Mouse (Mus musculus) kidney, postnatal 36 days (tissue): ENCODE data around the gene Rtp4.

Source experiments
- DNase-seq, 2 experiments: peaks; one replicate each; pipeline ENCODE4 v3.0.0; 2021 to 2022; ENCODE audit warnings: mixed read lengths in 2 of 2

Gene Rtp4

DNA sequence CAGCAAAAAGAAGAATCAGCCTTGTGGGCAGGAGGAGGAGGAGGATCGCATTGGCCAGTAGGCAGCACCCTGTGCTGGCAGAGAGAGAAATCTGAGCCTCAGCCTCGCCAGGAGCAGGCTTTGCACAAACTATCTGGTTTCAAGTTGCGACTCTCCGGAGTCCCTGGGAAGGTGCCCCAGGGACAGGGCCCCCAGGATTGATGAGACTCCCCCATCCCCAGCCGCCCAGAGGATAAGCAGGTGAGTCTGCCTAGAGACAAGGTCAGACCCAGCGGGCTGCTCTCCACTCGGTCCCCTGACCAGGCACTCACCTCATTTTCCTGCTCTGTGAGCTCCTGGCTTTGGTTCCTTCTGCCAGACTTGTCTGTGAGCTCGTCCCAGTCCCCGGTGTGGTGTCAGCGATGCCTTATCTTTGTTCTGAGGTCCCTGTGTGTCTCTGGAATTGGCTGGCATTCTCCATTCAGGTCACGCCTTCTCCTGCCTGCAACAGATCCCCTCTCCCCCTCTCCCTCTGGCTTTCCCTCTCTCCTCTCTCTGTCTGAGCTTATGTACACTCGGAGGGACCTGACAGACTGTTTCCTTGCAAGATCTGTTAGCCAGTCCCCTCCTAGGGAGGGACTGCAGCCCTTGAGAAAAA, at the start of gene Rtp4, which contains the start of gene Masp1:
Gene Rtp4 (plus strand): TSS at position 57 of the 637 bp plus-strand sequence.
Gene Masp1 (minus strand): TSS at position 581 of the 637 bp plus-strand sequence.
- DNase-seq: peak in 1 of 2 experiments; percentile 34

DNA sequence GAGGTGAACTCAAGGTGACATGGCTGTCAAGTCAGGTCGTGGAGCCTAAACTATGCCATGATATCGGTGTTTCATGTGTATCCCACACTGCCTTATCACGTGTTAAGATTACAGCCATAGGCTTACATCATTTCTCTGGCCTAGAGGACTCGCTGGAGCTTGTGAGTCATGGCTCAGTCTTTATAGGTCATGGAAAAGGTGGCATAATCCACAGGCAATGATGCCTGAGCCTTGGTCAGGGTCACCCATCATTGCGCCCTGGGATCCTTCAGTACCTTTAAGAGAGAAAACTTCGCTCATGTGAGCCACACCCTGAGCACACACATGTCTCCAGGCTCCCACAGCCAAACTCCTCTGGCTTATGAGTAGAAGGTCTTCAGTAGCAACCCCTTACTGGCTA, 48.5 kb upstream of the Rtp4 start:
- no peak for DNase-seq

DNA sequence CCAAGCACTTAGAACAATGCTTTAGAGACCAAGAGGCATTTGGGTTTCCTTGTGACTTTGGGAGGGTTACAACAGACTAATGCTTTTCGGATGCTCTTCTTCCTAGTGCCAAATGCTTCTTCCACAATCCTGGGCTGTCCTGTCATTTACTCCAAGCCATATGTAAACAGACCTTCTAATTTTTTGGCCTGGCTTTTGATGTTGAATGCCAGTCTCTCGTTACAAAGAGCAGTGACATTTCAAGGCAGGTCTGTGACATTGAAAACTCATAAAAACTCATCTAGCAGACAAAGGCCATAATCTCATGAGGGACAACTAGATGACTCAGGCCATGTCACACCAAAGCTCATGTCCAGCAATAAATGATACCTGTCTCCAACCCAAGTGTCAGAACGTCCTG, 48.0 kb upstream of the Rtp4 start:
- no peak for DNase-seq

DNA sequence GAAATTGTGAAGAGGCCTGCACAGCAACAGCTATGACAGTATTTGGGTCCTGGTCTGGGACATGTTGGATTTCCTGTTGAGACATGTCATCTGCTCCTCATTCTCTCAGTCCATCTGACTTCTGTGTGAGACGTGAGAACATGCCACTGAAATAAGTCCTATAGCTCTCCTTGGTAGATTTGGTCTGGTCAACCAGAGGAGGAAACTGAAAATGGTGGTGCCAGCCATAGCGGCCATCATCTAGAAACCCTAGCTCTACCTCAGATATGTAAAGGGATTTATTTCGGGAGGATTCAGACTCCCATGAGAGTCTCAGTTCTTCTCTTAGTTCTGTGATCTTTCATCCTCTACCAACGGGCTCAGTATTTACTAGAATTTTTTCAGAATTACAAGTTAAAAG, 44.4 kb upstream of the Rtp4 start:
- no peak for DNase-seq

DNA sequence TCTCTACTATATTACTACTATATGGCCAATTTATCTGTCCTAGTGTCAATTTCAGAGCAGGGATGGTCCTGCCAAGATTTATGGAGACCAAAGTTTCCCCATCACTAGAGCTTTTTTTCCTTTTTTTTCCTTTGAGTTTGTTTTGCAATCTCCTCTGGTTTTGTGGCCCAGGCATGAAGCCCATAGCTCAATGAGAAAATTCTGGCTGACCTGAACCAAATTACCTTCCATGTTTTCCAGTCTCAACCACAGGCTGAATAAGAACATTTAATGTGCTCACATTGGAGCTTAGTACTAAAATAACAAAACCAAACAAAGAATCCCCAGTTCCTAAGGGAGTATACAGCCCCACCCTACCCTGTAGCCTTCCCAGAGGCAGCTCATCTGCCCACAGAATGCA, 43.5 kb upstream of the Rtp4 start:
- DNase-seq: no peak

DNA sequence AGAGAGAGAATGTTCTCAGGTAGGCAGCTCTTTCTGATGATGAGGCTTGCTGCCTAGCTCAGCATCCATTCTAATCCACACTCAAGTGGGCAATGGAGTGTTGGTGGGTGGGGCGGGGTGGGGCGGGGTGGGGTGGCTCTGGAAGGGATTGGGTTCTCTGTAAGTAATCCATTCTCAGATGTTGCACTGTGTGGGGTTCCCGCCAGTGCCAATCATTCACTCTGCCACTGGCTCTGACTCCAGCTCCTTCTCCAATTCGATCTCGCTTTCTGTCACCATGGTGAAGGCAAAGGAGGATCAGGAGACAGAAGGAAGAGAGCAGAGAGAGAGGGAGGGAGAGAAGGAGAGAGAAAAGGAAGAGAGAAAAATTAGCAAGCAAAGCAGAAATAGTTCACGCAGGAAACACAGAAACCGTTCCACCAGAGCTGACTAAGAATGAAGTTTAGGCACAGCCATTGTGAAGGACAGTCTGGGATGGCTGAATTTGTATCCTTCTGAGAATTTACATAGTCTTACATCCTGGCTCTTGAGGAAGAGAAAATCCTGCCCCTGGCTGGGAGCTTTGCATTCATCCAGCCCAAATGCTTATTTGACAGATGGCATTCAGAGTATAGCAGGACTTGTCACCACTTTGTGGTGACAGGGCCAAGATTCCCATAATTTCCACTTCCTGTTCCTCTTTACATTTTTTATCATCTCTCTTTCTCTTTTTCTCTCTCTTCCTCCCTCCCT, 40.1 kb upstream of the Rtp4 start:
- DNase-seq: no peak

DNA sequence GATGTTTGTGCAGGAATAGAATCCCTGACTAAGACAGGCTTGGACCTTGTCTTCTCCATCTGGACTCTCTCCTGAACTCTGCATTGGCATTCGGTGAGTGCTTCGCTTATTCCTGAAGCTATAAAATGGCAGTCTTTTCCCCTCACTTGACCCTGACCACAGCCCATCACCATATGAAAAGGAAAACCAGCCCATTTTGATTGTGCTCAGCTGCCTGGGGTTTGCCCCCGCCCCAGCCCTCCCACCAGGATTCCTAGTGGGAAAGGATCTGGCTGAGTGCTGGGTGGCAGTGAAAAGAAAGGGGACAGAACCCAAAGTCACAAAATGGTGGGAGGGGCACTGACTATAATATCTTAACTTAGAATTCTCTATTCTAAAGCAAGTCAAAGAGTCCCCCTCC, 37.9 kb upstream of the Rtp4 start:
- no peak for DNase-seq

DNA sequence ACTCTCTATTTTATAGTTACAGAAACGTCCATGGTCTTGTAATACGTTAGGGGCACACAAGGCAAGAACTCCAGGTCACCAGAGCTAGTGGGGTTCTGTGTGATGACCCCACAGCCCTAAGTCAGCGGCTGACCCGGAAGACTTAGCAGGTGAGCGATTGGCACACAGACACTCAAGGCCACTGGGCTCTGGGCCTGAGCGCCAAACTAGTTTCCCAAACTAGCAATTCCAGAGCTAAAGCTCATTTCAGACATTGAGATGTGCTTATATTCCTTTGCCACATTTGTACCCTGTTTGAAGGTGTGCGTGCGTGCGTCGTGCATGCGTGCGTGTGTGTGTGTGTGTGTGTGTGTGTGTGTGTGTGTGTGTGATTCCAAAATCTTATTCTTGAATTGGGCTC, 37.2 kb upstream of the Rtp4 start:
- DNase-seq: no peak

DNA sequence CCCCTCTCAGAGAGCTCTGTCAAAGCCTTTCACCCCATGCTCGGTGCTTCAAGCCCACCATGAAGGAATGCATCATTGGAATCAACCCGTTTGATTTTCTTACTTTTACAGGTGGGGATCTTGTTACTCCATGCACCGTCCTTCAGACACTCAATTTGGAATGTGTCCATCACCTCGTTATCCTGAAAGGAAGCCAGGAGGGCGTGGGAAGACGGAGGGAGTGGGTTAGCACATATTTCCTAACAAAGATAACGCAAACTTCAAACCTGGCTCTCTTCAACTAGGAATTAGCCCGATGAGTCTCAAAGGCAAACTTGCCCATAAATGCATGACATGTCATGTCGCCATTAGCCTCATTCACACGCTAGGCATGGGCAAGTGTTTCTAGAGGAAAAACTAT, 36.8 kb upstream of the Rtp4 start:
- no peak for DNase-seq

DNA sequence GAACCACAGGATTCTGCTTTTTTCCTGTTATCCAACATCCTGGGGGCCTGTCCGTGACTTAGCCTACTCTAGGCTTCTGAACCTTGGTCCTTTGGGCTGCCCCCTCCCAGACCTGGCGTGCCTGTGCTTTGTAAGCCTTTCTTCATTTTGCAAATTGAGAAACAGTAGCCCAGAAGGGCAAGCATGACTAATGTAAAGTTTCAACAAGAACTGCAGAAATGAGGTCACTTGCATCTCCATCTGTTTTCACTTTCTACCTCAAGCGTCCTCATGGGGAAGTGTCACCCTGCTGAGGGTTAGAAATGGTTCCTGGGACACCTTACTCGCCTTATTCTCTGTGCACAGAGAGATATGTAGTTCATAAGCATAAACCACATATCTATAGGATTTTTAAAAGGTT, 27.3 kb upstream of the Rtp4 start:
- DNase-seq: peak in 1 of 2 experiments; percentile 38

DNA sequence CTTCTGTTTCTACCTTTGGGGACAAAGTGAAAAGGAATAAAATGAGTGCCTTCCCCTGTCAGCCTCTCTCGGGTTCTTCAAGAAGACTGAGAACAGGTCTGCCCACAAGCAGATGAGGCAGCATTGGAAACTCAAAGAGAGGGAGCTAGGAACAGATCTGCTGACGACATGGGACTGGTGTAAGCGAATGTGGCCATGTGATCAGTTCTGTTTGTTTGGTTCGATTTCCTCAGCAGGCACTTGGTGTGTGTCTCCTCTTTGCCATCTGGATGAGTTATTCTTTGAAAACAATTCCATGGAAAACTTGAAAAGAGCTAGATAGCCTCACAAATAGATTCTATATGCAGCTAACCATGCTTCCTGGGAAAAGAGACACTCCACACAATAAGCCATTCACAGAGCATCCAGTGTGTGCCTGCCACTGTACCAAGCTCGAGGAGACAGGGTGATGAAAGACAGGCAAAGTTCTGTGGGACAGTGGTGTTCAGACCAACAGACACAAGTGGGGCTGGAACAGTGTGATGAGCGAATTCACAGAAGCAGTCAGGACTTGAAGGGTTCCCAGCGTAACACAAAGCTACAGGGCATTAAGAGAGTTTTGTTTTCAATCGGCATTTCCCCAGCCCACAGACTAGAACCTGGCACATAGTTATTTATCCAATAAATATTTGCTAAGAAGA, 23.7 kb upstream of the Rtp4 start:
- DNase-seq: no peak

DNA sequence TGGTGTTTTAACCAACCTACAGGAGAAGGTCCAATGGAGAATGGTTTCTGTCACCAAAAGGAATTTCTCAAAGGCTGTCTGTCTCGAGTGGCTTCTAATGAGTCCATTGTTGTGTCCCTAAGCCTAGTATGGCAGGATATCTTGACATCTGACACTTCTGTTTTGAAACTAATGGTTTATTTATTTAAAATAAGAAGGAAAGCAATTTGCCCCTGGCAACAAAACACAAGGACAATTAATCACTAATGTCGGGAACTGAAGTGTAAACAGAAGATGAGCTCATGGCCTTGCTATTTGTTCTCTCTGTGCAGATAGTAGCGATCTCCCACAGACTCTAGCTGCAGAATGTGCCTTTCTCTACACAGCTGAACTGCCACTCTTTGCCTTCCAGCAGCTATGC, 22.7 kb upstream of the Rtp4 start:
- DNase-seq: peak in 1 of 2 experiments; percentile 48

DNA sequence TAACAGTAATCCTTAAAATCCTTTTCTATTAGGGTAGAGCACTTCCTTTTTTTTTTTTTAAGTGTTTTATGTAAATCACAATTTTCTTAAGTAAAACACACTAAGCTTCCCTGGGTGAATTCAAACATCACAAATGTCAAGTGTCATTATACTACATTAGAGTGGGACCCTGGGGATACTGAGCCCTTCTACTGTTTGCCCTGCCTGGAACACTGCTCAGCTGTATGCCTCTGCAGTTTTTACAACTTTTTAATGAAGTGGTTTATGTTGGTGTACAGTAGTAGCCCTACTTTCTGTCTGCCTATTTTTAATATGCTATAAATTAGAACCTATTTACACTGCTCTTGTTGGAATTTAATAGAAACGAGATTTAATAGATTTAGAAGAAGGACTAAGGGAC, 22.2 kb upstream of the Rtp4 start:
- DNase-seq: no peak

DNA sequence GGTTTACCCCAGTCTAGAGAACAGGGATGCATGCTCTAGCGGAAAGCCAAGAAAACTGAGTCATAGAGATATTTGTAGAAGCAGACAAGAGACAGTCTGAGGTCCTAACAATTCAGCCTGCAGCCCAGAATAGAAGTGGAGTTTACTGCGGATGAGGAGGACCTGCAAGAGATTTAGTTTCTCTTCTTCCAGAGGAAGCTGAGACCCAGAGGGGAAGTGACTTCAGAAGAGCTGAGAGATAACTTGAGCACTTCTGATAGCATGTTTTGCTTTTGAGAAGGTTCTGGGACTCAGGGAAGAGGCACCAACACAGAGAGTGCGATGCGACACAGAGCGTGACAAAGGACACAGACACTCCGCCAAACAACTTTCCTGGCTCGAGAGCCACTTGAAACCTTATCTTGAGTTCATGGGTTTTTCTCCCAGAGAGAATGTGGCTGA, 21.4 kb upstream of the Rtp4 start:
- DNase-seq: no peak

DNA sequence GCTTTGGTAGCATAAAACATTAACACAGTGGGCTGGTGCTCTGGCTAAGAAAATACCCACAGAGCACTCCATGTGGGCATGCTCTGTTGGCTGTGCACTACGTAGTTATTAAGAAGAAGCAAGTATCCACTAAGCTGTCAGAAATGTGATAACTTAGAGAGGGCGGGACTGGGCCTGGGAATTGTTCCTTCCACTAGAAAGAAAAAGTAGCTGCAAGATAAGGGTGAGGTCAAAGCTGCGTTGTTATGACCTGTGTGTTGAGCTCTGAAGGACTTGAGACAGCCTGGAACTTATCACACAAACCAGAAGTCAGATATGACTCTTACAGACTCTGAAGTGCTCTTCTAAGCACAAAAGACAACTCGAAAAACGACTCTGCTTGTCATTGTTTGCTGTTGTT, 19.5 kb upstream of the Rtp4 start:
- DNase-seq: no peak

DNA sequence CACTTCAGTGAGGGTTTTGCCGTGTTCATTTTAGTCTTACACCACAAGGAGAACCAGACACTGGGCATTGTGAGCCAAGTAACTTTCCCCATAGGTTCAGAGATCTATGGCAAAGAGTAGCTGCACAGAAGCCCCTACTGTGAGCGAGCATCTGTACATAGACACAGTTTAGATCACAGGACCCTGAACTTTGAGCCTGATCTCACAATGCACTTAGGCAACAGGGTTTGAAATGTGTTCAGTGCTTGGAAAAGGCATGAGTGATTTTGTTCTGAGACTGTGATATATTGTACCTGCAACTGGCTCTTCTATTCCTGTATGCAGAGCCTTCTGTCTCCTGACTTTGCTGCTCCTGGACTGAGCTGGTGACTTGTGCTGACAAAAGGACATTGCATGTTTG, 18.8 kb upstream of the Rtp4 start:
- no peak for DNase-seq

DNA sequence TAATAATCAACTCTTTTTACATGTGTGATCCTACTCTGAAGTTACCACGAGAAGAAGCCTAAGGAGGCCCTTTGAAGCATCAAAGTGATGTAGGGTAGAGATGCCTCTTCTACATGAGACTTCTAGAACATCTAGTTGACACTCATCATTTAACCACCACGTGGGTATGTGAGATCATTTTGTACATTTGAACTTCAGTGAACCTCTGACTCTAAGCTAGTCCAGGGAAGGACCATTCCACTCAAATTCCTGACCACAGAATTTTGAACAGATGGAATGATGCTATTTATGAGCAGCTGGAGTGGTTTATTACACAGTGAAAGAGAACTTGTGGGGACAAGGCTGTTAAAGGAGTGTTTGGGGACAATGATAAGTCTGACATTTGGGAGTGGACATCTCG, 17.6 kb upstream of the Rtp4 start:
- DNase-seq: no peak

DNA sequence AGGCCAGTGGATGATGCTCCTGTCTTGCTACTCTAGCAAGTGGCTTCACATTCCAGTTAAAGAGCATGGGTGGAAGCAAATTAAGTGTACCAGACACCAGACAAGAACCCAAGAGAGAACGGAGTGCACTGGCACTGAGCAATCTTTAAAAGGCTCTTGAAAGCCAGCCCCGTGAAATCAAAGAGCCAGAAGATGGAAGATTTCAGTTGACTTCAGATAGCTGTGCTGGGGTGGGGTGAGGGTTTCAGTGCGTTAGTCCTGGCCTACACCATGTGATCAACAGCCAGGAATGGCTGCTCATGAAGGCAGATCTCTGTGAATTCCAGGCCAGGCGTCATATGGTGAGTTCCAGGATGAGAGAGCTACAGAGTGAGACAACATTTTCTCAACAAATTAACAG, 16.7 kb upstream of the Rtp4 start:
- no peak for DNase-seq

DNA sequence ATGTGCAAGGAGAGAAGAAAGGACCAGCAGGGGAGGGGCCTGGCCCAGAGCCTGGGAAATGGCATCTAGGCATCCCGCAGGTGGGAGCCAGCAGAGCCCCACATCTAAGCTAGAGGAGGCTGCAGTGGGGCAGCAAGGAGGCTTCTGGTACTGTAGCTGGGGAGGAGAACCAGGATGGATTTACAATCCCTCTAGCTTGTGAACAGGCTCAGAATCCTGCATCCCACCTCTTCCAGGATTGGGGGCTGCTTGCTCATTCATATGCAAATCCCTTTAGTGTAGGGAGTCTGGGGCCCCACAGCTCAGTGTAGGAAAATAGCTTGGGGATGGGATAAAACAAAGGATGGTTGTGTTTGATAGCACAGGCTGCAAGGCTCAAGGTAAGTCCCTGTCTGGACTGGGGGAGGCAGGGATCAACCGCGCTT, 15.8 kb upstream of the Rtp4 start:
- no peak for DNase-seq

DNA sequence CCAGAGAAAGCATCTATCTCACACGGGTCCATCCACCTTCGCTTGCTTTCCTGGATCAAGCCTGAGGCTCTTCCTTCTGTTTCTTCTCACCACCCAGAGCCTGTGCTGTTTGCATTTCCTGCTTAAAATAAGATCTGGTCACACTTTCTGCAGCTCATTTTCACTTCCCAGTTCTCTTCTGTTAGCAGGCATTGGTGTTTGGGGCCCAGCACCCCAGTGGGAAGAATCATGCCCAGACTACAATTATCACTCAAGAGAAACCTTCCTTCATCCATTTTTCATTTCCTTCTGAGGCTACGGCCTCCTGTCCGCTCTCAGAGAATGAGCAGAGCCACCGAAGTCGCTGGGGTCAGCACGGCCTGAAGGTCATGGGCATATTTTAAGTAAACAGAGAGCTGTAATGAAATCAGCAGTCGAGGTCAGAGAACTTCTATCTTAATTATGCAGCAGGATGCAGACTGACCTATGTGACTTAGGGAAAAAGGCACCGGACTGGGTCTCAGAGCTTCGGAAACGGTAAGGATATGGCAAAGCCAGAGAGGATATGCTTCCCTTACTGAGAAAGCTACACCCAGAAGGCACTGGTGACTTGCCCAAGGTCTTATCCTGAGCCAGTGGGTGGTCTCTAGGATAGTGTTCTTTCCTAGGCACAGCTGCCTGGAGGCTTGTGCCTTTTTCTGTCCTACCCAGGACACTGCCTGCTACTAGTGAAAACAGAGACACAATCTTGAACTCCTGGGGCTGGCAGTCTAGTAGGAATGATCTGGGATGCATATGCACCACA, 14.0 kb upstream of the Rtp4 start:
- DNase-seq: no peak

DNA sequence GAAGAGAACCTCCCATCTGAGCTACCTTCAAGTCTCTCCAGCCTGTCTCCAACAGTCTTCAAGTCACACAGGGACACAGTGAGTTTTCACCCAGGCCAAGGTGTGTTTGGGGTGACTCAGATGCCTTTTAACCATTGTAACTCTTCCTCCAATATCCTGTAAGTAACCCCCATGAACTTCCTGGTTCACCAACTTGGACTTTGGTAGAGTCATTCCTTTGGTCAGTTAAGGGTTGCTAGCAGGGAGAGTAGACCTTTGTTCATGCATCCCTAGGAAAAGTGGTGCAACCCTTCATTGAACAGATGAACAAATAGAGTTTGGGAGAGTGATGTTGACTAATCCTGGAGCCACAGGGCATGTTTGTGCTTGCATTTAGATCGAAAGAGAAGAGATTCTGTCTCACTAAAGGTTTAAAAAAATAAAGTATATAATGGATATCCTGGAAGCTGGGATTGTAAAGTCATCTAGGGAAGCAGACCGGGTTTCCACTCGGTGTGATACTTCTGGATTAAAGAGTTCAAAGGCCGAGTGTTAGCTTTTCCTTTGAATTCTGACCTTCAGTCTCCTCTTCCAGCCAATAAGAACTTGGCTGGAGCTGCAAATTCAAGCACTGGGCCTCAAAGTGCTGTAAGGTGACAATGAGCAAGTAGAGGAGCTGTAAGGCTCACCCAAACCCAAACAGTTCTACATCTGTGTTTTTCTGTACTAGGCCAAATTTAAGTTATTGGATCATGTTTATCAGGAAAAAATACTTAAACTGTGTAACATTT, 8.7 kb upstream of the Rtp4 start:
- DNase-seq: peak; percentile 35 to 42

DNA sequence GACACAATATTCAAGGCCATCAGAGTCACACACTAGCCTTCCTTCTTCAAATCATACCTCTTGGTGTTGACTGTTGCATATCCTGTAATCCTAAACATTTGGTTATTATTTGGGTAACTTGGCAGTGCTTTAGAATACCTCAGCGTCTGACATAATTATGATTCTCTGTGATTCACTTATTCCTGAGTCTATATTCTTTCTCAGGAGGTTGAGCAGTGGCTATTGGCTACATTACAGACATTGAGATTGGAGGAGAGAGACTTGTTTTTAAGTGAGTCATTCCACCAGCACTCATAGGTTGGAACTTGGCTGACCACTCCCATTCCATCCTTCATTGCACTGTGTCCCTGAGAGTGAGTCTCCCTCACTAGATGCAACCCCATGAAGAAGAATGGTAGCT, 6.7 kb upstream of the Rtp4 start:
- no peak for DNase-seq
